ENCODE assay signal across 28 mouse cellular contexts in the genomic region with DNA sequence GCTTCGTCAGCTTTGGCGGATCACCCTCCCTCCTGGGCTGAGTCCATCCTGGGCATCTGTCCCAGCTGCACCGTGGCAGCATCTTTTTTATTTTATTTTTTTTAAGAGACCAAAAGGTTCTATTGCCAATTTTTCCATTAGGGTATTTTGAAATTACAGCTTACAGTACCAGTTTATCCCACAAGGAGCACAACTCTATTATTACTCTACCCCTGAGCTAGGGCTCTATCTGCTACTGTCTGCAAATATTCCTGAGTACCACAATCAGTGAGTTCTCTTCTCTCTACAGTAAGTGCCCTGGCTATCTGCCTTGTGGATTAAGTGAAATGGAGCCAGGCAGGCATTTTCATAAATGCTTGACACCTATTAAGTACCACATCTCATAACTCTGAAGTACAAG. TPM values are rescaled to one million over a fixed set of nuclear protein-coding genes. Genes with fewer than 3 reads are reported as not detected.
DNase-seq lines count a peak whose midpoint lies in the region; ATAC-seq and TF ChIP-seq lines count a peak whose summit lies in the region.
"Had no signal": no experiment of that assay in that cellular context is flagged by ENCODE, and none has a peak within 500 bp of the region (broad histone marks: within the 10 kb centered on the region; RNA-seq: fewer than 3 reads in every experiment).

No protein-coding gene starts in this region.

- TF ChIP-seq POLR2A in bone marrow, adult 2 months (IDR thresholded peaks at IDR 0.05; ENCODE audit: borderline replicate concordance, control insufficient read depth, low read depth, low read length): no peak
- TF ChIP-seq POLR2A in cerebellum, adult 2 months (IDR thresholded peaks at IDR 0.05; ENCODE audit: borderline replicate concordance, insufficient read depth, low read length): no peak

- no peaks in the 10 kb centered on the region for H3K9me3 ChIP-seq in megakaryocyte, embryonic 14.5 days
- H3K9me3 ChIP-seq: forebrain, embryonic 10.5 days; hindbrain, embryonic 13.5 days; intestine, embryonic 15.5 days; kidney, embryonic 15.5 days; limb, embryonic 12.5 days; liver, embryonic 12.5 days; midbrain, embryonic 10.5 days; neural tube, embryonic 12.5 days had no signal

- H3K27me3 ChIP-seq in megakaryocyte, embryonic 14.5 days (replicated peaks): peaks cover 9% of the 10 kb centered on the region
- H3K27me3 ChIP-seq in splenic B cell, adult 2 months (ENCODE audit: control insufficient read depth, insufficient read depth, low read length, poor library complexity, severe bottlenecking): no peaks in the 10 kb centered on the region
- H3K27me3 ChIP-seq in cerebellum, adult 2 months (ENCODE audit: control insufficient read depth, insufficient read depth, low read length): no peaks in the 10 kb centered on the region
- H3K27me3 ChIP-seq: hindbrain, embryonic 13.5 days; intestine, embryonic 15.5 days; kidney, embryonic 15.5 days; limb, embryonic 12.5 days; neural tube, embryonic 12.5 days had no signal

- no peak overlapping the region for H3K4me3 ChIP-seq in gastrocnemius, adult 2 months
- H3K4me3 ChIP-seq in megakaryocyte, embryonic 14.5 days (replicated peaks): peak overlapping the region; percentile 62
- H3K4me3 ChIP-seq in bone marrow, adult 2 months (replicated peaks; ENCODE audit: control insufficient read depth, low read depth, low read length): no peak overlapping the region
- H3K4me3 ChIP-seq in cerebellum, adult 2 months (replicated peaks; ENCODE audit: insufficient read depth, low read depth, low read length): no peak overlapping the region
- H3K4me3 ChIP-seq: forebrain, embryonic 10.5 days; hindbrain, embryonic 13.5 days; intestine, embryonic 15.5 days; kidney, embryonic 15.5 days; limb, embryonic 12.5 days; liver, embryonic 12.5 days; midbrain, embryonic 10.5 days; neural tube, embryonic 12.5 days had no signal

- TF ChIP-seq CTCF in gastrocnemius, adult 2 months (IDR thresholded peaks at IDR 0.05): no peak
- no peak for TF ChIP-seq CTCF in bone marrow, adult 2 months (IDR thresholded peaks at IDR 0.05; ENCODE audit: control insufficient read depth, insufficient read depth, low read length)
- no peak for TF ChIP-seq CTCF in cerebellum, adult 2 months (IDR thresholded peaks at IDR 0.05; ENCODE audit: borderline replicate concordance, insufficient read depth, low read depth, low read length)

- H3K27ac ChIP-seq in gastrocnemius, adult 2 months: peak overlapping the region; percentile 63
- H3K27ac ChIP-seq in bone marrow, adult 2 months (ENCODE audit: control insufficient read depth, insufficient read depth, low read depth, low read length, poor library complexity): peak overlapping the region; percentile 17
- H3K27ac ChIP-seq in cerebellum, adult 2 months (ENCODE audit: insufficient read depth, low read length): no peak overlapping the region
- H3K27ac ChIP-seq: forebrain, embryonic 10.5 days; hindbrain, embryonic 13.5 days; intestine, embryonic 15.5 days; kidney, embryonic 15.5 days; limb, embryonic 12.5 days; liver, embryonic 12.5 days; midbrain, embryonic 10.5 days; neural tube, embryonic 12.5 days had no signal

- peaks cover 35% of the 10 kb centered on the region for H3K4me1 ChIP-seq in megakaryocyte, embryonic 14.5 days
- peaks cover 4% of the 10 kb centered on the region; the same call in 1 of the 2 replicates for H3K4me1 ChIP-seq in bone marrow, adult 2 months (ENCODE audit: control insufficient read depth, insufficient read depth, low read length)
- no peaks in the 10 kb centered on the region for H3K4me1 ChIP-seq in cerebellum, adult 2 months (ENCODE audit: control insufficient read depth, insufficient read depth, low read length)

- H3K36me3 ChIP-seq in megakaryocyte, embryonic 14.5 days (replicated peaks; ENCODE audit: low read length): peaks cover 32% of the 10 kb centered on the region
- peaks cover 2% of the 10 kb centered on the region; the same call in 1 of the 2 replicates for H3K36me3 ChIP-seq in splenic B cell, adult 2 months (ENCODE audit: control insufficient read depth, insufficient read depth, low read length, poor library complexity, severe bottlenecking)

- intact Hi-C loops in gastrocnemius, adult 2 months (cut with DNase I): no loop called here

- ATAC-seq in megakaryocyte, adult 5-6 weeks (ENCODE audit: poor library complexity, severe bottlenecking): no peak
- ATAC-seq: forebrain, postnatal 0 days; intestine, embryonic 15.5 days; liver, embryonic 12.5 days had no signal

- DNase-seq in gastrocnemius, adult 2 months: no peak
- DNase-seq in gastrocnemius, postnatal 4 days (ENCODE audit: low spot score in 2 of 2): no peak
- DNase-seq in splenic B cell, adult 2 months (ENCODE audit: low read depth, low spot score): peak; percentile 67
- no peak for DNase-seq in cerebellum, adult 2 months
- DNase-seq: adrenal gland, postnatal 36 days; cerebellum, postnatal 14 days; forebrain, postnatal 0 days; lung, adult 2 months; thymus, postnatal 4 days had no signal

- WGBS in bone marrow, adult 2 months: 46% methylated on average over 3 of the region's 3 CpGs
- WGBS in cerebellum, adult 2 months: 17% methylated on average over 3 of the region's 3 CpGs

RNA-seq across cellular contexts. Expression of a gene that starts 2.3 kb away (rescaled TPM):
- 10 to 100 TPM; 26.0 to 34.8 TPM for total RNA-seq in gastrocnemius, adult 2 months (2021)
- 10 to 100 TPM; 30.6 to 40.8 TPM for total RNA-seq in gastrocnemius, postnatal 4 days (2021)
- polyA plus RNA-seq in megakaryocyte, embryonic 14.5 days (2012; ENCODE audit: insufficient read depth, low replicate concordance): 8.8 and 19.3 TPM in 2 replicates
- total RNA-seq in megakaryocyte, adult 5-6 weeks (2015): 9.6 and 13.6 TPM in 2 replicates
- total RNA-seq in megakaryocyte, adult 5-6 weeks (2017): 14.2 and 25.0 TPM in 2 replicates
- polyA plus RNA-seq in bone marrow, adult 2 months (2011; ENCODE audit: insufficient read depth, insufficient read length, low replicate concordance, missing spikeins): 12.0 and 41.2 TPM in 2 replicates
- 69.3 and 75.3 TPM in 2 replicates for polyA plus RNA-seq in cerebellum, adult 2 months (2012; rRNA removed)

RNA-seq across cellular contexts. Expression of a gene that starts 7.2 kb away (rescaled TPM):
- total RNA-seq in gastrocnemius, adult 2 months (2021): 1 to 10 TPM; 1.2 to 3.2 TPM
- total RNA-seq in gastrocnemius, postnatal 4 days (2021): 10 to 100 TPM; 18.5 to 18.7 TPM
- not detected in 2 replicates for polyA plus RNA-seq in megakaryocyte, embryonic 14.5 days (2012; ENCODE audit: insufficient read depth, low replicate concordance)
- total RNA-seq in megakaryocyte, adult 5-6 weeks (2015): not detected in 2 replicates
- total RNA-seq in megakaryocyte, adult 5-6 weeks (2017): not detected in 2 replicates
- polyA plus RNA-seq in bone marrow, adult 2 months (2011; ENCODE audit: insufficient read depth, insufficient read length, low replicate concordance, missing spikeins): not detected in 2 replicates
- 184 and 190 TPM in 2 replicates for polyA plus RNA-seq in cerebellum, adult 2 months (2012; rRNA removed)

RNA-seq across cellular contexts. Expression of a gene that starts 8.6 kb away (rescaled TPM):
- total RNA-seq in gastrocnemius, adult 2 months (2021): not detected
- under 1 TPM; 0.22 to 0.36 TPM for total RNA-seq in gastrocnemius, postnatal 4 days (2021)
- polyA plus RNA-seq in megakaryocyte, embryonic 14.5 days (2012; ENCODE audit: insufficient read depth, low replicate concordance): not detected in 2 replicates
- not detected in 2 replicates for total RNA-seq in megakaryocyte, adult 5-6 weeks (2015)
- not detected in 2 replicates for total RNA-seq in megakaryocyte, adult 5-6 weeks (2017)
- 3.7 TPM in 1 of 2 replicates, not detected in the other for polyA plus RNA-seq in bone marrow, adult 2 months (2011; ENCODE audit: insufficient read depth, insufficient read length, low replicate concordance, missing spikeins)
- polyA plus RNA-seq in cerebellum, adult 2 months (2012; rRNA removed): 1.2 and 1.4 TPM in 2 replicates
- total RNA-seq: gastrocnemius, adult 8-10 months; heart, postnatal 10 days; monocyte, adult 5-6 weeks had no signal
- polyA plus RNA-seq: C2C12; midbrain, embryonic 10.5 days had no signal

RNA-seq across cellular contexts. Expression of a gene that starts 37.2 kb away (rescaled TPM):
- total RNA-seq in gastrocnemius, adult 2 months (2021): 1 to 10 TPM; 1.5 to 2.0 TPM
- 1 to 10 TPM; 2.3 to 4.1 TPM for total RNA-seq in gastrocnemius, postnatal 4 days (2021)
- 0.48 TPM in 1 of 2 replicates, not detected in the other for polyA plus RNA-seq in megakaryocyte, embryonic 14.5 days (2012; ENCODE audit: insufficient read depth, low replicate concordance)
- 5.1 and 5.4 TPM in 2 replicates for total RNA-seq in megakaryocyte, adult 5-6 weeks (2015)
- 3.6 and 6.7 TPM in 2 replicates for total RNA-seq in megakaryocyte, adult 5-6 weeks (2017)
- 10.6 and 20.0 TPM in 2 replicates for polyA plus RNA-seq in bone marrow, adult 2 months (2011; ENCODE audit: insufficient read depth, insufficient read length, low replicate concordance, missing spikeins)
- polyA plus RNA-seq in cerebellum, adult 2 months (2012; rRNA removed): 4.3 and 5.2 TPM in 2 replicates

RNA-seq across cellular contexts. Expression of a gene that starts 47.6 kb away (rescaled TPM):
- not detected for total RNA-seq in gastrocnemius, adult 2 months (2021)
- under 1 TPM in 1 of 2 experiments, not detected in 1; 0.70 TPM for total RNA-seq in gastrocnemius, postnatal 4 days (2021)
- not detected in 2 replicates for polyA plus RNA-seq in megakaryocyte, embryonic 14.5 days (2012; ENCODE audit: insufficient read depth, low replicate concordance)
- total RNA-seq in megakaryocyte, adult 5-6 weeks (2015): not detected in 2 replicates
- total RNA-seq in megakaryocyte, adult 5-6 weeks (2017): not detected in 2 replicates
- not detected in 2 replicates for polyA plus RNA-seq in bone marrow, adult 2 months (2011; ENCODE audit: insufficient read depth, insufficient read length, low replicate concordance, missing spikeins)
- polyA plus RNA-seq in cerebellum, adult 2 months (2012; rRNA removed): 0.48 TPM in 1 of 2 replicates, not detected in the other
- total RNA-seq: adrenal gland, postnatal 36 days; ES-E14; gastrocnemius, adult 8-10 months; layer of hippocampus, postnatal 25 days; left cerebral cortex, postnatal 10 days; monocyte, adult 5-6 weeks had no signal
- polyA plus RNA-seq: hindbrain, embryonic 13.5 days; intestine, embryonic 15.5 days; large intestine, adult 2 months; liver, embryonic 12.5 days had no signal

Comparison
In these comparisons a context has a peak if more than half of its experiments do, and no peak if none do; other contexts are left out.
1. RNA of a gene that starts 7.2 kb away (total RNA-seq): 18.5 to 18.7 TPM in gastrocnemius, postnatal 4 days; 1.2 to 3.2 TPM in gastrocnemius, adult 2 months and not detected in megakaryocyte, adult 5-6 weeks; every median in the first group is over 4 times any median in the second.